Mouse (Mus musculus) thymus, adult 2 months (tissue): ENCODE results near the gene St6galnac3.

ENCODE experiments used
- CTCF ChIP-seq: fragments of 200-500 bp; IDR thresholded peaks from 2 replicates; pipeline ENCODE4 v1.5.1; 2012; ENCODE audit warnings: mild to moderate bottlenecking, control low read depth, low read length, moderate library complexity, borderline replicate concordance; ENCODE audit not compliant: control insufficient read depth, poor library complexity, insufficient read depth; ENCODE audit errors: extremely low read depth
- POLR2A ChIP-seq: fragments of 200-500 bp; IDR thresholded peaks from 2 replicates; pipeline ENCODE4 v1.6.1; 2012; ENCODE audit warnings: mild to moderate bottlenecking, low read length, control low read depth, moderate library complexity; ENCODE audit not compliant: control insufficient read depth, poor library complexity, insufficient read depth; ENCODE audit errors: extremely low read depth

- TF ChIP-seq POLR2A (no peak), CTCF (no peak)
These were observed 23.8 kb downstream of the St6galnac3 start for GRCm38 (mm10) chr3:153701172-153701571.
